Comparison of ENCODE assay signal across 28 mouse cellular contexts in the genomic region with DNA sequence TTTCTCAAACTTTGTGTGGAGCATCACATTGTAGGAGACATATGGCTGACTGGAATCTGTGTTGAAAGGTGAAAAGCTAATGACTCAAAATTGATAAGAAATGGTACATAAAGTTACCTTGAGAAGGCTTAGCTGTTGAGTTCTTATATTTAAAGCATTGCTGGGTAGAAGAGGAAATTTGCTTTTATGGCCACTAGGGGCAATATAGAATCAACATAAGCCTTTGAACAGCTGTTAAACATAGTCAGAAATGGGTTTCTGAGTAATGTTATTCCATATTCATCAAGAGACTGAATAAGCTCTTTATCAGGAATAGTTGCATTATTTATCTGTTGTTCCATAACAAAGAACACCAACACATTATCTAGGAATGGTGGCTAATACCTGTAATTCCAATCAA. TPM values are rescaled to one million over a fixed set of nuclear protein-coding genes. Genes with fewer than 3 reads are reported as not detected.
DNase-seq lines count a peak whose midpoint lies in the region; ATAC-seq and TF ChIP-seq lines count a peak whose summit lies in the region.
"Had no signal": no experiment of that assay in that cellular context is flagged by ENCODE, and none has a peak within 500 bp of the region (broad histone marks: within the 10 kb centered on the region; RNA-seq: fewer than 3 reads in every experiment).

No protein-coding gene starts in this region.

- no peak overlapping the region for H3K4me2 ChIP-seq in hindbrain, postnatal 0 days (ENCODE audit: low read depth, low read length)
- H3K4me2 ChIP-seq in hindbrain, embryonic 14.5 days (replicated peaks): no peak overlapping the region
- H3K4me2 ChIP-seq in lung, embryonic 14.5 days: no peak overlapping the region
- no peak overlapping the region for H3K4me2 ChIP-seq in kidney, embryonic 15.5 days
- H3K4me2 ChIP-seq: embryonic facial prominence, embryonic 15.5 days; forebrain, embryonic 15.5 days; heart, embryonic 13.5 days; midbrain, embryonic 13.5 days; neural tube, embryonic 13.5 days had no signal

- H3K4me1 ChIP-seq in hindbrain, postnatal 0 days (ENCODE audit: insufficient read depth, low read length): no peaks in the 10 kb centered on the region
- H3K4me1 ChIP-seq in hindbrain, embryonic 14.5 days (replicated peaks; ENCODE audit: control insufficient read depth, insufficient read depth, low read length): no peaks in the 10 kb centered on the region
- H3K4me1 ChIP-seq in lung, embryonic 14.5 days (ENCODE audit: insufficient read depth): no peaks in the 10 kb centered on the region
- no peaks in the 10 kb centered on the region for H3K4me1 ChIP-seq in kidney, embryonic 15.5 days
- H3K4me1 ChIP-seq: embryonic facial prominence, embryonic 15.5 days; forebrain, embryonic 15.5 days; limb, embryonic 10.5 days; megakaryocyte, embryonic 14.5 days; midbrain, embryonic 13.5 days; neural tube, embryonic 13.5 days had no signal

- no peak overlapping the region for H3K27ac ChIP-seq in hindbrain, postnatal 0 days
- H3K27ac ChIP-seq in hindbrain, embryonic 14.5 days: no peak overlapping the region
- no peak overlapping the region for H3K27ac ChIP-seq in lung, embryonic 14.5 days (ENCODE audit: low read depth)
- H3K27ac ChIP-seq in kidney, embryonic 15.5 days: no peak overlapping the region
- H3K27ac ChIP-seq: embryonic facial prominence, embryonic 15.5 days; forebrain, embryonic 15.5 days; heart, embryonic 13.5 days; limb, embryonic 10.5 days; midbrain, embryonic 13.5 days; neural tube, embryonic 13.5 days had no signal

- DNase-seq in hindbrain, postnatal 0 days (ENCODE audit: low spot score): no peak
- DNase-seq in hindbrain, embryonic 14.5 days (ENCODE audit: low spot score): no peak
- no peak for DNase-seq in lung, embryonic 14.5 days
- no peak for DNase-seq in lung, postnatal 25 days (ENCODE audit: low spot score)
- DNase-seq in 416B (ENCODE audit: low read depth): peak; percentile 14
- DNase-seq in induced T-regulatory cell, adult 2 months (ENCODE audit: low read depth): peak; percentile 4
- no peak for DNase-seq in spleen, adult 18-20 months
- DNase-seq: adrenal gland, postnatal 36 days; cerebellum, adult 9-11 months; gastrocnemius, postnatal 14 days; heart, adult 11 months; heart, postnatal 14 days; kidney, adult 8-10 months; kidney, postnatal 36 days; liver; lung, postnatal 36 days; thymus, postnatal 36 days had no signal

- peak; percentile 20; the same call in 1 of the 2 replicates for TF ChIP-seq CTCF in hindbrain, postnatal 0 days (IDR thresholded peaks at IDR 0.05; ENCODE audit: low read depth)
- TF ChIP-seq CTCF in lung, embryonic 14.5 days (IDR thresholded peaks at IDR 0.05; ENCODE audit: low read depth): peak; percentile 33

- no peaks in the 10 kb centered on the region for H3K27me3 ChIP-seq in hindbrain, postnatal 0 days (ENCODE audit: insufficient read depth, low read length)
- H3K27me3 ChIP-seq in hindbrain, embryonic 14.5 days (ENCODE audit: control insufficient read depth, insufficient read depth, low read length): no peaks in the 10 kb centered on the region
- H3K27me3 ChIP-seq in lung, embryonic 14.5 days (ENCODE audit: insufficient read depth, low read length): no peaks in the 10 kb centered on the region
- no peaks in the 10 kb centered on the region for H3K27me3 ChIP-seq in kidney, embryonic 15.5 days
- H3K27me3 ChIP-seq: embryonic facial prominence, embryonic 15.5 days; forebrain, embryonic 15.5 days; heart, embryonic 13.5 days; midbrain, embryonic 13.5 days; neural tube, embryonic 13.5 days had no signal

- no peak overlapping the region for H3K4me3 ChIP-seq in hindbrain, postnatal 0 days (ENCODE audit: low read length)
- no peak overlapping the region for H3K4me3 ChIP-seq in hindbrain, embryonic 14.5 days (replicated peaks; ENCODE audit: low read length)
- no peak overlapping the region for H3K4me3 ChIP-seq in lung, embryonic 14.5 days (ENCODE audit: low read depth, low read length)
- no peak overlapping the region for H3K4me3 ChIP-seq in kidney, embryonic 15.5 days (replicated peaks)
- H3K4me3 ChIP-seq: embryonic facial prominence, embryonic 15.5 days; forebrain, embryonic 15.5 days; heart, embryonic 13.5 days; limb, embryonic 10.5 days; megakaryocyte, embryonic 14.5 days; midbrain, embryonic 13.5 days; neural tube, embryonic 13.5 days had no signal

- no peak overlapping the region for H3K9ac ChIP-seq in hindbrain, postnatal 0 days (replicated peaks; ENCODE audit: low read length)
- no peak overlapping the region for H3K9ac ChIP-seq in hindbrain, embryonic 14.5 days
- H3K9ac ChIP-seq in lung, embryonic 14.5 days: no peak overlapping the region
- no peak overlapping the region for H3K9ac ChIP-seq in kidney, embryonic 15.5 days
- H3K9ac ChIP-seq: embryonic facial prominence, embryonic 15.5 days; forebrain, embryonic 15.5 days; heart, embryonic 13.5 days; midbrain, embryonic 13.5 days; neural tube, embryonic 13.5 days had no signal

- no peaks in the 10 kb centered on the region for H3K9me3 ChIP-seq in hindbrain, postnatal 0 days (ENCODE audit: low read length)
- no peaks in the 10 kb centered on the region for H3K9me3 ChIP-seq in hindbrain, embryonic 14.5 days (ENCODE audit: control insufficient read depth, low read length)
- no peaks in the 10 kb centered on the region for H3K9me3 ChIP-seq in lung, embryonic 14.5 days (ENCODE audit: low read depth, low read length)
- H3K9me3 ChIP-seq in kidney, embryonic 15.5 days (replicated peaks): no peaks in the 10 kb centered on the region
- H3K9me3 ChIP-seq: embryonic facial prominence, embryonic 15.5 days; forebrain, embryonic 15.5 days; heart, embryonic 13.5 days; limb, embryonic 10.5 days; megakaryocyte, embryonic 14.5 days; neural tube, embryonic 13.5 days had no signal

- no peak for ATAC-seq in hindbrain, postnatal 0 days
- no peak for ATAC-seq in hindbrain, embryonic 14.5 days (ENCODE audit: low FRiP score)
- no peak for ATAC-seq in lung, embryonic 14.5 days (ENCODE audit: insufficient read depth)
- no peak for ATAC-seq in kidney, embryonic 15.5 days (replicated peaks; ENCODE audit: low FRiP score)
- ATAC-seq: forebrain, embryonic 15.5 days; inflammation-experienced regulatory T-cells, adult 6 months; midbrain, embryonic 13.5 days; Patski had no signal

- no peaks in the 10 kb centered on the region for H3K36me3 ChIP-seq in hindbrain, postnatal 0 days (ENCODE audit: insufficient read depth, low read length)
- H3K36me3 ChIP-seq in hindbrain, embryonic 14.5 days (replicated peaks; ENCODE audit: control insufficient read depth, insufficient read depth): no peaks in the 10 kb centered on the region
- H3K36me3 ChIP-seq in lung, embryonic 14.5 days (ENCODE audit: insufficient read depth): no peaks in the 10 kb centered on the region
- H3K36me3 ChIP-seq in kidney, embryonic 15.5 days: no peaks in the 10 kb centered on the region
- H3K36me3 ChIP-seq: embryonic facial prominence, embryonic 15.5 days; forebrain, embryonic 15.5 days; limb, embryonic 10.5 days; midbrain, embryonic 13.5 days; neural tube, embryonic 13.5 days had no signal

RNA-seq across cellular contexts. Expression of gene Il13ra1, which starts 38.2 kb away (rescaled TPM):
- total RNA-seq in hindbrain, postnatal 0 days (2014; rRNA removed): 5.8 and 8.7 TPM in 2 replicates
- 6.8 and 7.6 TPM in 2 replicates for polyA plus RNA-seq in hindbrain, postnatal 0 days (2015; fragmentation: Nextera tagmentation; extraction: Ambion mirVana)
- 9.0 and 9.8 TPM in 2 replicates for polyA plus RNA-seq in hindbrain, embryonic 14.5 days (2014; fragmentation: Nextera tagmentation; extraction: Ambion mirVana)
- 30.6 and 35.3 TPM in 2 replicates for polyA plus RNA-seq in lung, embryonic 14.5 days (2014; fragmentation: Nextera tagmentation; extraction: Ambion mirVana)
- polyA plus RNA-seq in kidney, embryonic 15.5 days (2015; fragmentation: Nextera tagmentation; extraction: Ambion mirVana): 28.4 and 30.5 TPM in 2 replicates

RNA-seq across cellular contexts. Expression of gene Zcchc12, which starts 45.6 kb away (rescaled TPM):
- 206 and 223 TPM in 2 replicates for total RNA-seq in hindbrain, postnatal 0 days (2014; rRNA removed)
- 370 and 387 TPM in 2 replicates for polyA plus RNA-seq in hindbrain, postnatal 0 days (2015; fragmentation: Nextera tagmentation; extraction: Ambion mirVana)
- polyA plus RNA-seq in hindbrain, embryonic 14.5 days (2014; fragmentation: Nextera tagmentation; extraction: Ambion mirVana): 265 and 341 TPM in 2 replicates
- 1.2 and 1.5 TPM in 2 replicates for polyA plus RNA-seq in lung, embryonic 14.5 days (2014; fragmentation: Nextera tagmentation; extraction: Ambion mirVana)
- polyA plus RNA-seq in kidney, embryonic 15.5 days (2015; fragmentation: Nextera tagmentation; extraction: Ambion mirVana): 5.4 and 7.1 TPM in 2 replicates
- total RNA-seq: common myeloid progenitor, adult 5-6 weeks; gastrocnemius, postnatal 14 days had no signal

Comparison
In these comparisons a context has a peak if more than half of its experiments do, and no peak if none do; other contexts are left out.
1. DNase-seq: peak in 416B (single experiment) and induced T-regulatory cell, adult 2 months (single experiment); none in hindbrain, postnatal 0 days (single experiment), hindbrain, embryonic 14.5 days (single experiment), lung, embryonic 14.5 days (single experiment), lung, postnatal 25 days (single experiment) and spleen, adult 18-20 months (0 of 2).
2. RNA of gene Zcchc12, which starts 45.6 kb away (polyA plus RNA-seq): 370 to 387 TPM in hindbrain, postnatal 0 days and 265 to 341 TPM in hindbrain, embryonic 14.5 days; 5.4 to 7.1 TPM in kidney, embryonic 15.5 days and 1.2 to 1.5 TPM in lung, embryonic 14.5 days; every median in the first group is over 10 times any median in the second.